Comparison of ENCODE assay signal across 11 mouse cellular contexts in genomic region chr8:34573007-34573881, GRCm38 (mm10).
A peak's percentile ranks its signal among the peaks of the same experiment; 100 is the strongest.
DNase-seq lines count a peak whose midpoint lies in the region; ATAC-seq lines count a peak whose summit lies in the region.
"Had no signal": no experiment of that assay in that cellular context is flagged by ENCODE, and none has a peak within 500 bp of the region (broad histone marks: within the 10 kb centered on the region; RNA-seq: fewer than 3 reads in every experiment).

No protein-coding gene starts in this region.

- peaks cover 10% of the 10 kb centered on the region; the same call in 1 of the 2 replicates for H3K4me1 ChIP-seq in heart, embryonic 10.5 days
- H3K4me1 ChIP-seq in intestine, embryonic 15.5 days (replicated peaks) = peaks cover 9% of the 10 kb centered on the region; the same call in 1 of the 2 replicates
- peaks cover 28% of the 10 kb centered on the region for H3K4me1 ChIP-seq in lung, embryonic 15.5 days
- H3K4me1 ChIP-seq: liver, embryonic 13.5 days had no signal

- intact Hi-C loops in heart, postnatal 25 days (cut with DNase I) = no loop called here

- no peak overlapping the region for H3K9ac ChIP-seq in intestine, embryonic 15.5 days
- no peak overlapping the region for H3K9ac ChIP-seq in lung, embryonic 15.5 days
- H3K9ac ChIP-seq: embryonic facial prominence, embryonic 12.5 days; heart, embryonic 13.5 days; liver, embryonic 13.5 days had no signal

- H3K9me3 ChIP-seq in heart, embryonic 10.5 days = no peaks in the 10 kb centered on the region
- H3K9me3 ChIP-seq in intestine, embryonic 15.5 days = no peaks in the 10 kb centered on the region
- H3K9me3 ChIP-seq in lung, embryonic 15.5 days = no peaks in the 10 kb centered on the region
- H3K9me3 ChIP-seq: embryonic facial prominence, embryonic 12.5 days; heart, embryonic 13.5 days; liver, embryonic 13.5 days had no signal

- 53% methylated on average over 9 of the region's 9 CpGs for WGBS in heart, embryonic 10.5 days
- WGBS in intestine, embryonic 15.5 days = 47% methylated on average over 9 of the region's 9 CpGs
- WGBS in lung, embryonic 15.5 days = 19% methylated on average over 9 of the region's 9 CpGs

- ATAC-seq in intestine, embryonic 15.5 days = peak; percentile 93
- peak; percentile 94 for ATAC-seq in lung, embryonic 15.5 days (ENCODE audit: borderline replicate concordance, extremely low read depth, low FRiP score, low TSS enrichment)

- no peak overlapping the region for H3K4me3 ChIP-seq in heart, embryonic 10.5 days
- H3K4me3 ChIP-seq in intestine, embryonic 15.5 days (replicated peaks) = no peak overlapping the region
- H3K4me3 ChIP-seq in lung, embryonic 15.5 days = no peak overlapping the region
- H3K4me3 ChIP-seq: embryonic facial prominence, embryonic 12.5 days; heart, embryonic 13.5 days; liver, embryonic 13.5 days had no signal

- H3K27me3 ChIP-seq in heart, embryonic 10.5 days (ENCODE audit: insufficient read depth, poor library complexity, severe bottlenecking) = no peaks in the 10 kb centered on the region
- no peaks in the 10 kb centered on the region for H3K27me3 ChIP-seq in intestine, embryonic 15.5 days (replicated peaks)
- no peaks in the 10 kb centered on the region for H3K27me3 ChIP-seq in lung, embryonic 15.5 days
- H3K27me3 ChIP-seq: embryonic facial prominence, embryonic 12.5 days; heart, embryonic 13.5 days; liver, embryonic 13.5 days had no signal

- peak overlapping the region; percentile 39; the same call in 1 of the 2 replicates for H3K27ac ChIP-seq in heart, embryonic 10.5 days
- 0 out of 2 replicates have a peak overlapping the region, but pooled peaks have one; percentile 4 for H3K27ac ChIP-seq in intestine, embryonic 15.5 days
- peak overlapping the region; percentile 77 for H3K27ac ChIP-seq in lung, embryonic 15.5 days
- H3K27ac ChIP-seq: embryonic facial prominence, embryonic 12.5 days; heart, embryonic 13.5 days; liver, embryonic 13.5 days had no signal

- H3K36me3 ChIP-seq in heart, embryonic 10.5 days = no peaks in the 10 kb centered on the region
- H3K36me3 ChIP-seq in intestine, embryonic 15.5 days = no peaks in the 10 kb centered on the region
- no peaks in the 10 kb centered on the region for H3K36me3 ChIP-seq in lung, embryonic 15.5 days
- H3K36me3 ChIP-seq: embryonic facial prominence, embryonic 12.5 days; heart, embryonic 13.5 days; liver, embryonic 13.5 days had no signal

- no peak for DNase-seq in heart, embryonic 10.5 days (ENCODE audit: low spot score)
- DNase-seq in heart, postnatal 25 days (ENCODE audit: low spot score) = no peak
- DNase-seq in adrenal gland, adult 2 months = peak; percentile 78
- no peak for DNase-seq in Muller cell, postnatal 12 days (ENCODE audit: inconsistent ontology term)
- no peak for DNase-seq in layer of hippocampus, postnatal 36 days
- no peak for DNase-seq in cerebellum, postnatal 14 days
- DNase-seq: liver, embryonic 13.5 days had no signal

- H3K4me2 ChIP-seq in intestine, embryonic 15.5 days (replicated peaks) = no peak overlapping the region
- peak overlapping the region; percentile 7 for H3K4me2 ChIP-seq in lung, embryonic 15.5 days
- H3K4me2 ChIP-seq: embryonic facial prominence, embryonic 12.5 days; heart, embryonic 13.5 days; liver, embryonic 13.5 days had no signal

Comparison
In these comparisons a context has a peak if more than half of its experiments do, and no peak if none do; other contexts are left out.
1. H3K27ac ChIP-seq: peak in every context shown above with its lines; median percentile 77 in lung, embryonic 15.5 days; 39 in heart, embryonic 10.5 days; 4 in intestine, embryonic 15.5 days.